Mouse (Mus musculus) myocyte (in vitro differentiated cells): Measurements from ENCODE around the gene Hnrnpl. TPM values are rescaled to one million over a fixed set of nuclear protein-coding genes. Genes with fewer than 3 reads are reported as not detected.
A peak's percentile ranks its signal among the peaks of the same experiment; 100 is the strongest.

Experiments used
- H3K27me3 ChIP-seq: one replicate; pipeline ENCODE4 v1.6.1; 2011; ENCODE audit not compliant: control insufficient read depth, insufficient read depth, insufficient read length
- H3K36me3 ChIP-seq: one replicate; pipeline ENCODE4 v1.6.1; 2011; ENCODE audit not compliant: control insufficient read depth, insufficient read depth
- H3K4me2 ChIP-seq: one replicate; pipeline ENCODE4 v1.6.1; 2011; ENCODE audit warnings: low read depth, control low read depth
- H3K4me3 ChIP-seq: one replicate; pipeline ENCODE4 v1.5.1; 2011; ENCODE audit warnings: mild to moderate bottlenecking, control low read depth, moderate library complexity
- H3K79me2 ChIP-seq: one replicate; pipeline ENCODE4 v1.6.1; 2011; ENCODE audit not compliant: control insufficient read depth, insufficient read depth
- H3ac ChIP-seq: one replicate; pipeline ENCODE4 v1.6.1; 2011; ENCODE audit not compliant: control insufficient read depth, insufficient read length
- CEBPB ChIP-seq: IDR thresholded peaks from 2 replicates; pipeline ENCODE4 v1.6.1; 2011; ENCODE audit warnings: mild to moderate bottlenecking, moderate library complexity; ENCODE audit not compliant: poor library complexity, insufficient read depth, severe bottlenecking
- E2F4 ChIP-seq: IDR thresholded peaks from one replicate; pipeline ENCODE4 v1.6.1; 2011; ENCODE audit warnings: mild to moderate bottlenecking, control low read depth, moderate library complexity; ENCODE audit not compliant: insufficient read depth
- MAX ChIP-seq: IDR thresholded peaks from one replicate; pipeline ENCODE4 v1.6.1; 2011; ENCODE audit warnings: low read depth, mild to moderate bottlenecking, control low read depth
- MYOD1 ChIP-seq, 3 experiments: IDR thresholded peaks; one replicate each; pipeline ENCODE4 v1.6.1; 2011; ENCODE audit warnings: control low read depth in 2 of 3, low read depth in 2 of 3, mild to moderate bottlenecking in 2 of 3, moderate library complexity in 1 of 3; ENCODE audit not compliant: insufficient read length in 2 of 3, control insufficient read depth in 1 of 3
- MYOG ChIP-seq, 3 experiments: IDR thresholded peaks; one replicate each; pipeline ENCODE4 v1.6.1; 2011; ENCODE audit warnings: control low read depth in 2 of 3, low read depth in 2 of 3, mild to moderate bottlenecking in 2 of 3; ENCODE audit not compliant: insufficient read length in 2 of 3, control insufficient read depth in 1 of 3, insufficient read depth in 1 of 3
- POLR2A ChIP-seq: IDR thresholded peaks from one replicate; pipeline ENCODE4 v1.6.1; 2011; ENCODE audit warnings: low read depth, mild to moderate bottlenecking, control low read depth, moderate library complexity; ENCODE audit not compliant: insufficient read length
- POLR2AphosphoS2 ChIP-seq: IDR thresholded peaks from one replicate; pipeline ENCODE4 v1.6.1; 2011; ENCODE audit warnings: low read depth, control low read depth; ENCODE audit not compliant: insufficient read length
- REST ChIP-seq: IDR thresholded peaks from one replicate; pipeline ENCODE4 v1.6.1; 2011; ENCODE audit warnings: mild to moderate bottlenecking, control low read depth, moderate library complexity; ENCODE audit not compliant: insufficient read depth, insufficient read length
- SRF ChIP-seq: IDR thresholded peaks from one replicate; pipeline ENCODE4 v1.6.1; 2011; ENCODE audit warnings: low read depth; ENCODE audit not compliant: control insufficient read depth, insufficient read length
- TCF12 ChIP-seq: IDR thresholded peaks from one replicate; pipeline ENCODE4 v1.6.1; 2011; ENCODE audit warnings: mild to moderate bottlenecking, control low read depth; ENCODE audit not compliant: poor library complexity, insufficient read depth, severe bottlenecking
- TCF3 ChIP-seq: IDR thresholded peaks from one replicate; pipeline ENCODE4 v1.6.1; 2011; ENCODE audit warnings: low read depth, control low read depth; ENCODE audit not compliant: insufficient read length
- USF1 ChIP-seq: IDR thresholded peaks from one replicate; pipeline ENCODE4 v1.6.1; 2011; ENCODE audit warnings: low read depth, mild to moderate bottlenecking, control low read depth, moderate library complexity
- polyA plus RNA-seq: library from polyadenylated mRNA; unstranded; fragments of >200 nt; fragmentation: generic; extraction: Trizol; gene quantifications from one replicate; pipeline ENCODE4 v1.2.1, GENCODE M21; 2012; ENCODE audit warnings: missing spikeins

The Hnrnpl gene
- polyA plus RNA-seq, 1 experiment = 230 TPM

DNA sequence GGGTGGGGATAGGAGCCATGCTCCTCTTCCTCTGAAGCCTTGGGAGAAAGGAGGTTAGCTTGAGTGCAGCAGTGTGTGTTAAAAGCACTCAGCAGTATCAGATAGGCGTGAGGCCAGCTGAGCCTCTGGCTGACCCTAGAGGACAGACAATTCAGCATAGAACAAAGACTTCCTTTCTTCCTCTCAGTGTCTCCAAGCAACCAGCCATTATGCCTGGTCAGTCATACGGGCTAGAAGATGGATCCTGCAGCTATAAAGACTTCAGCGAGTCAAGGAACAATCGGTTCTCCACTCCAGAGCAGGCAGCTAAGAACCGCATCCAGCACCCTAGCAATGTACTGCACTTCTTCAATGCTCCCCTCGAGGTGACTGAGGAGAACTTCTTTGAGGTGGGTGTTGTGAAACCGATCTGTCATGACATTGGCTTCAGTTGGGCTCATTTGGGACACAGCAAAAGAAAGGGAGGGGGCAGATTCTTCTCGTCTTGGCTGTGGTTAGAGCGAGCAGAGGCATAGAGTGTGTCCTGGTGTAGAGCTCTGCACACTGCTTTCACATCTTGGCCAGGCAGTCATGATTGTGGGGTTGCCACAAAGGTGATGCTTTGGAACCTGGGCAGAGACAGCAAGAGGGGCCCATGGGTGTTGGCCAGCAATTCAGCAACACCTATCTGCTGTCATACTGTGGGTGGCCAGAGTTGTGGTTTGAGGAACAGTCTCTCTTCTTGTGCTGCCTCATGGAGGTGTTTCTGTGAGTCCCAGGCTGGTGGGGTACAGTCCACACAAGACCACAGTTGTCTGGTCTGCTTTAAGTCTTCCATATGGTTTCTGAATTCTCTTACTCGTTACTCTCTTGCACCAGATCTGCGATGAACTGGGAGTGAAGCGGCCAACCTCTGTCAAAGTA, 12.3 kb downstream of the Hnrnpl start:
- no peak overlapping the region for H3ac ChIP-seq
- H3K4me2 ChIP-seq = peak overlapping the region; percentile 51
- no peak overlapping the region for H3K4me3 ChIP-seq
- H3K27me3 ChIP-seq = no peaks in the 10 kb centered on the region
- H3K79me2 ChIP-seq = peaks cover 29% of the 10 kb centered on the region
- H3K36me3 ChIP-seq = peaks cover 60% of the 10 kb centered on the region
- TF ChIP-seq POLR2A (peak; percentile 5), POLR2AphosphoS2 (peak; percentile 2), TCF12 (no peak), CEBPB (0 out of 2 replicates have a peak, but pooled peaks have one; percentile 2)

DNA sequence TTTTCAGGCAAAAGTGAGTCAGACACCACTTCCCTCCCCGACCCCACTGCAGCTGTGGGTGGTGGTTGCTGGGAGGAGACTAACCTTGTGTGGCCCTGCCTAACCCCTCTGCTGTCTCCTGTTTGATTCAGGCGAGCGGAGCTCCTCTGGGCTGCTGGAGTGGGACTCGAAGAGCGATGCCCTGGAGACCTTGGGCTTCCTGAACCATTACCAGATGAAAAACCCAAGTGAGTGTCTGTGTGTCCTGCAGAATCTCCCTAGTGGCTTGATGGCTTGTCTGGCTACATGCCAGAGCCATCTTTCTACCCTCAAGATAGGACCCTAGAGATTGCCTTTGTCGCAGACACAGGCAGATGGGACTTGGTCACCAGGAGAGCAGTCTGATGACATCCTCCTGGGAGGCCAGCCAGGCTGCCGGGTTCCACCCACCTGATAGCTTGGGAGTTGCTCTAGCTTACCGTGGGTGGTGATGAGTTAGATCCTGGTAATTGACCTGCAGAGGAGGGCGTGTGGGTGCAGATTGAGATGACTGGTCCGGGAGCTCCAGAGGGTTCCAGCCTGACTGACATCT, 13.0 kb downstream of the Hnrnpl start:
- TF ChIP-seq MYOG (IDR thresholded peaks at IDR 0.05; ENCODE audit: control insufficient read depth in 1 of 3, insufficient read depth in 1 of 3, insufficient read length in 2 of 3, low read depth in 2 of 3) (peak in 1 of 3 experiments; percentile 75), MYOD1 (IDR thresholded peaks at IDR 0.05; ENCODE audit: control insufficient read depth in 1 of 3, insufficient read length in 2 of 3, low read depth in 2 of 3) (peak in 2 of 3 experiments; percentile 52 to 75), POLR2AphosphoS2 (peak; percentile 44), POLR2A (peak; percentile 22), MAX (no peak)
- Histone ChIP-seq H3K27me3 (no peaks in the 10 kb centered on the region), H3ac (no peak overlapping the region), H3K79me2 (peaks cover 21% of the 10 kb centered on the region), H3K4me3 (no peak overlapping the region), H3K36me3 (peaks cover 53% of the 10 kb centered on the region), H3K4me2 (peak overlapping the region; percentile 51)

DNA sequence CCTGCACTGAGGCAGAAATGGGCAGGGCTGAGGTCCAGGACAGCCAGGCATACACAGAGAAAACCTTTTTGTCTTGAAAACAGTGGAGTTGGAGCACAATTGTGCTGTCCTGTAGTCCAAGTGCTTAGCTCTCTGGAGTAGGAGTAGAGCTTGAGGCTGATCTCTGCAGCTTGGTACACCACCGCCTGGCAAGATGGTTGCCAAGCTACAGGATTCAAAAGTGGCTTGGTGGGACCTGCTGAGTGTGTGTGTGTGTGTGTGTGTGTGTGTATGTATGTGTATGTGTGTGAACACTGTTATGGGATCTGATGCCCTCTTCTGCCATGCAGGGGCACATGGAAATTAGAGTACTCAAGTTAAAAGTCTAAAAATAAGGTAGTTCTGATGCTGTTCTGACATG, 14.2 kb downstream of the Hnrnpl start:
- Histone ChIP-seq H3K27me3 (no peaks in the 10 kb centered on the region), H3K4me3 (no peak overlapping the region), H3K79me2 (peaks cover 9% of the 10 kb centered on the region), H3K4me2 (no peak overlapping the region), H3ac (no peak overlapping the region), H3K36me3 (peaks cover 41% of the 10 kb centered on the region)
- TF ChIP-seq TCF3 = no peak
- TF ChIP-seq CEBPB = no peak
- TF ChIP-seq POLR2A = peak; percentile 14

DNA sequence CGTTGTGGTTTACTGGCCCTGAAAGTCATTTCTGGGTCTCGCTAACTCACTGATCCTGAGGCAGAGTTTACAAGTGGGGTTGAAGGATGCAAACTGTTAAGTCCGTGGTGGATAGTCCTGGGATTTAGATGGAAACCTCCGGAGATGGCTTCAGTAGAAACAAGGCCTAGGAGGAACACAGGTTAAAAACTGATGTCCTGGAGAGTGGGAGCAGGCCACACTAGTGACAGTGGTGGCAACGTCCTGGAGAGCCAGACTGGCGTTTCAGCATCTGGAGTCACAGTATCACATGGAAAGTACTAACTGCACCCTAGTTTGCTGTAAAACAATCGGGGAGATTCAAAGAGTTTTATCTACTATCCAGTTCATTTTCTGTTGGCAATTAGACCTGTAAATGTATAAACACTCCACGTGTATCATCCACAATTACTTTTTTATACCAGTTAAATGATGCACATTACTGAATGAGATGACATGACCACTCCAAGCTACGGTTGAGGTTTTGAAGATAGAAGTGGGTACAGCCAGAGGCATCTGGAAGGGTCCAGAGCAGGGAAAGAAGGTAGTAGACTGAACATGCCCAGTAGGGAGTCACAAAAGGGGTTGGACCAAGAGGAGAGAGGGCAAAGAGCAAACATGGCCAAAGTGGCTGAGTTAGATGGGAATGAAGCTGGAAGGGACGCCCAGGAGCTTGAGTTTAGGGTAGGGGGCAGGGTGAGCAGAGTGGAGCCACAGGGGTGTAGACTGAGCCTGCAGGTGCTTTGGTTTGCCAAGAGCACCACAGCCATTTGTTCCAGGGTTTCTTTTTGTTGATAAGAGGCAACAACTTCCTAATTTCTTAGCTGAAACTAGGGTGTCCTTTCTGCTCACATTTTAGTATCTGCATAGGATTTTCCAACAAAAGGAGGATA, 14.9 kb downstream of the Hnrnpl start:
- no peak overlapping the region for H3ac ChIP-seq
- H3K4me2 ChIP-seq = no peak overlapping the region
- peaks cover 4% of the 10 kb centered on the region for H3K79me2 ChIP-seq
- TF ChIP-seq TCF12 = no peak
- TF ChIP-seq E2F4 = no peak
- no peak for TF ChIP-seq MAX
- TF ChIP-seq USF1 = no peak
- TF ChIP-seq SRF = no peak
- TF ChIP-seq MYOG (IDR thresholded peaks at IDR 0.05; ENCODE audit: control insufficient read depth in 1 of 3, insufficient read depth in 1 of 3, insufficient read length in 2 of 3, low read depth in 2 of 3) = no peak
- TF ChIP-seq POLR2AphosphoS2 = peak; percentile 88
- TF ChIP-seq TCF3 = no peak
- peak; percentile 22 for TF ChIP-seq POLR2A
- TF ChIP-seq REST = no peak
- H3K4me3 ChIP-seq = no peak overlapping the region
- H3K27me3 ChIP-seq = no peaks in the 10 kb centered on the region
- H3K36me3 ChIP-seq = peaks cover 34% of the 10 kb centered on the region

DNA sequence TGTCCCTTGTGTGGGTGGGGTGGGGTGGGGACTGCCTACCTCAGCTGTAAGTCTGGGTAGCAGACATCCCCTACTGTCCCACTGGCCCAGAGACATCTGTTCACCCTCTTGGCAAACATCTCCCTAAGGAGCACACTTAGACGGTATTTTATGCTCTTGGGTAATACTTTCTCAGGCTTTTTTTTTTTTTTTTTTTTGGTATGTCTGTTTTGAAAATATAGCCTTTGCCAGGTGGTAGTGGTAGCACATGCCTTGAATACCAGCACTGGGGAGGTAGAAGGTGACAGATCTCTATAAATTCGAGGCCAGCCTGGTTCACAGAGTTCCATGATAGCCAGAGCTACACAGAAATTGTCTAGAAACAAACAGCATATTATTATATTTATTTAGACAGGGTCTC, 15.6 kb downstream of the Hnrnpl start:
- Histone ChIP-seq H3K4me3 (no peak overlapping the region), H3K27me3 (no peaks in the 10 kb centered on the region), H3K36me3 (peaks cover 33% of the 10 kb centered on the region), H3K4me2 (no peak overlapping the region), H3K79me2 (peaks cover 4% of the 10 kb centered on the region), H3ac (no peak overlapping the region)
- peak; percentile 4 for TF ChIP-seq TCF12
- peak in 2 of 3 experiments; percentile 45 to 46 for TF ChIP-seq MYOD1 (IDR thresholded peaks at IDR 0.05; ENCODE audit: control insufficient read depth in 1 of 3, insufficient read length in 2 of 3, low read depth in 2 of 3)
- no peak for TF ChIP-seq USF1
